Mouse (Mus musculus) liver, embryonic 14.5 days (tissue): Measurements from ENCODE around the gene H60b.

Source experiments
- CTCF ChIP-seq: IDR thresholded peaks from 2 replicates; pipeline ENCODE4 v1.5.1; 2016; ENCODE audit warnings: antibody characterized with exemption, low read depth, control low read depth
- EP300 ChIP-seq: IDR thresholded peaks from 2 replicates; pipeline ENCODE4 v1.6.1; 2016; ENCODE audit warnings: antibody characterized with exemption, low read depth

DNA sequence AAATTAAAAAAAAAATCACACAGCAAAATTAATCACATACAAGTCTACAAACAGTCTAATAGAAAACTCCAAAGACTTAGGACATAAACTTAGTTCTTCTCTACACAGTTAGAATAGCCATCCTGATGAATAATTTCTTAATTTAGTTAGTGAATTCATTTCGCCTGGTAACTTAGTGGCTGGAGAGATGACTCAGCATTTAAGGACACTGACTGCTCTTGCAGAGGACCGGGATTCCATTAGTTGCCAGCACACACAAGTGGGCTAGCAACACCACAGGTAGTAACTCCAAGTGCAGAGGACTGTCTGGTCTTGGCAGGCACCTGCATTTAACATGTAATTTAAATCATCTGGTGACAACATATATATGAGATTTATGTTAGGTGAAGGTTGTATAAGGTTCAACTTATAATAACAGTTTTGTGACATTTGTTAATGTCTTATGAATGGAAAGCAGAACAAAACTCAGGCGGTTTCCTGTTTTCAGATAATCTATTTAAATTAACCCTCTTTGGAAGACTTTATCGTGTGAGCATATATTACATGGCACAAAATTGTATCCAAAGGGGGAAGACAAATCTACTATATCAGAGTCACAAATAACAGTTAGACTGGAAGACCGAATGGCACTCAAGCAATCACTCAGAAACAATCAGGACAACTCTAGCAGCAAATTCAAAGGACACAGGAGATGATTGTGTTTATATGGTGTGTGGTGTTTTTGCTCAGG is 138.8 kb downstream of the H60b start:
- TF ChIP-seq CTCF (no peak), EP300 (no peak)
